Mouse (Mus musculus) embryonic facial prominence, embryonic 12.5 days (tissue): ENCODE measurements around the gene Ifrd2. TPM values are rescaled to one million over a fixed set of nuclear protein-coding genes. Genes with fewer than 3 reads are reported as not detected.
A peak's percentile ranks its signal among the peaks of the same experiment; 100 is the strongest.

Experiments
- ATAC-seq: fragments of 200-750 bp; cut with Nextera tagmentation; 2 replicates; pipeline ENCODE4 v1.8.0; 2017; ENCODE audit not compliant: insufficient number of reproducible peaks, insufficient read depth, low FRiP score, low TSS enrichment
- H3K27ac ChIP-seq: fragments of 300-500 bp; sonication (generic); 2 replicates; pipeline ENCODE4 v1.5.1; 2016; ENCODE audit warnings: mild to moderate bottlenecking
- H3K27me3 ChIP-seq: fragments of 300-500 bp; sonication (generic); 2 replicates; pipeline ENCODE4 v1.6.1; 2016; ENCODE audit warnings: mild to moderate bottlenecking, moderate library complexity
- H3K36me3 ChIP-seq: fragments of 300-500 bp; sonication (generic); 2 replicates; pipeline ENCODE4 v1.6.1; 2016; ENCODE audit warnings: mild to moderate bottlenecking
- H3K4me1 ChIP-seq: fragments of 300-500 bp; sonication (generic); 2 replicates; pipeline ENCODE4 v1.6.1; 2016
- H3K4me2 ChIP-seq: fragments of 300-500 bp; sonication (generic); replicated peaks from 2 replicates; pipeline ENCODE4 v1.6.1; 2016; ENCODE audit warnings: mild to moderate bottlenecking, moderate library complexity
- H3K4me3 ChIP-seq: fragments of 300-500 bp; sonication (generic); 2 replicates; pipeline ENCODE4 v1.5.1; 2016; ENCODE audit warnings: mild to moderate bottlenecking
- H3K9ac ChIP-seq: fragments of 300-500 bp; sonication (generic); 2 replicates; pipeline ENCODE4 v1.6.1; 2016; ENCODE audit warnings: mild to moderate bottlenecking, moderate library complexity
- H3K9me3 ChIP-seq: fragments of 300-500 bp; sonication (generic); 2 replicates; pipeline ENCODE4 v1.6.1; 2016; ENCODE audit warnings: mild to moderate bottlenecking, moderate library complexity
- WGBS: fragments of 180-500 bp; shearing (Covaris S2); methylation state at CpG from one replicate; pipeline ENCODE4 v1.1.7; 2016; 5-methylcytosine and 5-hydroxymethylcytosine counted together
- polyA plus RNA-seq: library from polyadenylated mRNA; unstranded; fragments of >200 nt; fragmentation: Nextera tagmentation; extraction: Ambion mirVana; gene quantifications from 2 replicates; pipeline ENCODE4 v1.2.1, GENCODE M21; 2016

Ifrd2 gene
- polyA plus RNA-seq, 1 experiment from 2014 or later = 36.9 TPM

- Histone ChIP-seq H3K4me2 (no peak overlapping the region), H3K27me3 (0 out of 2 replicates have a peak, but pooled peaks cover 3% of the 10 kb centered on the region), H3K4me1 (peaks cover 30% of the 10 kb centered on the region), H3K4me3 (no peak overlapping the region), H3K9ac (no peak overlapping the region), H3K27ac (no peak overlapping the region), H3K9me3 (no peaks in the 10 kb centered on the region), H3K36me3 (peaks cover 26% of the 10 kb centered on the region)
- WGBS = 93% methylated on average over 12 of the region's 12 CpGs
- no peak for ATAC-seq
Measured at GRCm38 (mm10) chr9:107544729-107545128, 42.7 kb upstream of the Ifrd2 start.

GRCm38 (mm10) chr9:107545199-107545598 is 42.2 kb upstream of the Ifrd2 start:
- H3K9ac ChIP-seq = no peak overlapping the region
- H3K9me3 ChIP-seq = no peaks in the 10 kb centered on the region
- H3K4me2 ChIP-seq = no peak overlapping the region
- H3K27ac ChIP-seq = no peak overlapping the region
- no peak for ATAC-seq
- 0 out of 2 replicates have a peak, but pooled peaks cover 6% of the 10 kb centered on the region for H3K27me3 ChIP-seq
- WGBS = 85% methylated on average over 10 of the region's 10 CpGs
- H3K36me3 ChIP-seq = peaks cover 21% of the 10 kb centered on the region
- H3K4me3 ChIP-seq = no peak overlapping the region
- H3K4me1 ChIP-seq = peaks cover 30% of the 10 kb centered on the region

- no peak overlapping the region for H3K9ac ChIP-seq
- ATAC-seq = no peak
- 12% methylated on average over 3 of the region's 3 CpGs for WGBS
- H3K4me3 ChIP-seq = no peak overlapping the region
- H3K9me3 ChIP-seq = no peaks in the 10 kb centered on the region
- H3K4me1 ChIP-seq = peaks cover 32% of the 10 kb centered on the region
- no peak overlapping the region for H3K4me2 ChIP-seq
- peaks cover 20% of the 10 kb centered on the region for H3K36me3 ChIP-seq
- H3K27me3 ChIP-seq = peaks cover 10% of the 10 kb centered on the region; the same call in 1 of the 2 replicates
- H3K27ac ChIP-seq = no peak overlapping the region
Measured at GRCm38 (mm10) chr9:107545602-107546001, 41.8 kb upstream of the Ifrd2 start.

GRCm38 (mm10) chr9:107547026-107547425 is 40.4 kb upstream of the Ifrd2 start, which contains the start of gene Zmynd10:
Zmynd10 (plus strand) TSS chr9:107547298.
- Histone ChIP-seq H3K4me1 (peaks cover 38% of the 10 kb centered on the region), H3K36me3 (peaks cover 20% of the 10 kb centered on the region), H3K27me3 (peaks cover 13% of the 10 kb centered on the region; the same call in 1 of the 2 replicates), H3K9me3 (no peaks in the 10 kb centered on the region), H3K9ac (0 out of 2 replicates have a peak within 1 kb of the TSS, but pooled peaks have one; percentile 5), H3K27ac (no peak within 1 kb of the TSS), H3K4me3 (0 out of 2 replicates have a peak within 1 kb of the TSS, but pooled peaks have one; percentile 12), H3K4me2 (peak within 1 kb of the TSS; percentile 41)
- WGBS = 4% methylated on average over 20 of the region's 20 CpGs
- ATAC-seq = peak; percentile 48; the same call in 1 of the 2 replicates

DNA sequence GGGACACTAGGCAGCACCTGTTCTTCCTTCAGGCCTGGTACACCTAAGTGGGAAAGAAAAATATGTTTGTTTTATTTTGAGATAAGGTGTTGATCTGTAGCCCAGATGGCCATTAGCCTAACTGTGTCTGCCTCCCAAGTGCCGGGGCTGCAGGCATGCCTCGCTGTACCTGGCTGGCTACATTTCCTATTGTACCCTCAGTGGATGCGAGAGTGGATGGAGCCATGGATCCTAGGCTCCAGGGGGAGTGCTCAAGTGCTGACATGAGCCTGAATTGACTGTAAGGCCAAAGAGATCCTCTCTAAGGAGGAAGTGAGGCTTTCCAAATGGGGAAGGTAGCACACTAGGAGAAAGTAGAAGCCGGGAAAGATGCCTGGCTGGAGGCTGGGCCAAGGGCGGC is 39.5 kb upstream of the Ifrd2 start:
- peaks cover 13% of the 10 kb centered on the region; the same call in 1 of the 2 replicates for H3K27me3 ChIP-seq
- no peak overlapping the region for H3K4me2 ChIP-seq
- no peak for ATAC-seq
- no peak overlapping the region for H3K9ac ChIP-seq
- H3K27ac ChIP-seq = no peak overlapping the region
- peaks cover 40% of the 10 kb centered on the region for H3K4me1 ChIP-seq
- no peaks in the 10 kb centered on the region for H3K9me3 ChIP-seq
- H3K36me3 ChIP-seq = peaks cover 20% of the 10 kb centered on the region
- H3K4me3 ChIP-seq = no peak overlapping the region
- WGBS = 76% methylated on average over 5 of the region's 5 CpGs

GRCm38 (mm10) chr9:107548820-107549219 is 38.6 kb upstream of the Ifrd2 start:
- Histone ChIP-seq H3K4me1 (peaks cover 46% of the 10 kb centered on the region), H3K36me3 (peaks cover 16% of the 10 kb centered on the region), H3K9ac (no peak overlapping the region), H3K4me3 (no peak overlapping the region), H3K4me2 (no peak overlapping the region), H3K27ac (no peak overlapping the region), H3K27me3 (peaks cover 13% of the 10 kb centered on the region; the same call in 1 of the 2 replicates), H3K9me3 (no peaks in the 10 kb centered on the region)
- ATAC-seq = no peak
- WGBS = 88% methylated on average over 10 of the region's 10 CpGs

GRCm38 (mm10) chr9:107549297-107550074 is 38.0 kb upstream of the Ifrd2 start:
- 82% methylated on average over 20 of the region's 20 CpGs for WGBS

GRCm38 (mm10) chr9:107550491-107551116 is 36.8 kb upstream of the Ifrd2 start:
- Histone ChIP-seq H3K27ac (no peak overlapping the region; the same call in 1 of the 2 replicates), H3K4me2 (peak overlapping the region; percentile 83), H3K4me1 (peaks cover 48% of the 10 kb centered on the region), H3K9me3 (no peaks in the 10 kb centered on the region), H3K27me3 (peaks cover 13% of the 10 kb centered on the region; the same call in 1 of the 2 replicates), H3K36me3 (no peaks in the 10 kb centered on the region), H3K4me3 (peak overlapping the region; percentile 49), H3K9ac (peak overlapping the region; percentile 70)
- ATAC-seq = no peak
- WGBS = 24% methylated on average over 23 of the region's 23 CpGs

More at GRCm38 (mm10) chr9:107549297-107550074, 38.0 kb upstream of the Ifrd2 start:
- ATAC-seq = no peak
- Histone ChIP-seq H3K9ac (no peak overlapping the region), H3K4me3 (no peak overlapping the region), H3K4me1 (peaks cover 46% of the 10 kb centered on the region), H3K27ac (no peak overlapping the region), H3K27me3 (peaks cover 13% of the 10 kb centered on the region; the same call in 1 of the 2 replicates), H3K4me2 (no peak overlapping the region), H3K36me3 (peaks cover 10% of the 10 kb centered on the region), H3K9me3 (no peaks in the 10 kb centered on the region)

- H3K27ac ChIP-seq = peak within 1 kb of the TSS; percentile 59
Measured at GRCm38 (mm10) chr9:107551117-107551889, 36.1 kb upstream of the Ifrd2 start, which contains the start of gene Rassf1. Rassf1 (plus strand) TSS chr9:107551555.

DNA sequence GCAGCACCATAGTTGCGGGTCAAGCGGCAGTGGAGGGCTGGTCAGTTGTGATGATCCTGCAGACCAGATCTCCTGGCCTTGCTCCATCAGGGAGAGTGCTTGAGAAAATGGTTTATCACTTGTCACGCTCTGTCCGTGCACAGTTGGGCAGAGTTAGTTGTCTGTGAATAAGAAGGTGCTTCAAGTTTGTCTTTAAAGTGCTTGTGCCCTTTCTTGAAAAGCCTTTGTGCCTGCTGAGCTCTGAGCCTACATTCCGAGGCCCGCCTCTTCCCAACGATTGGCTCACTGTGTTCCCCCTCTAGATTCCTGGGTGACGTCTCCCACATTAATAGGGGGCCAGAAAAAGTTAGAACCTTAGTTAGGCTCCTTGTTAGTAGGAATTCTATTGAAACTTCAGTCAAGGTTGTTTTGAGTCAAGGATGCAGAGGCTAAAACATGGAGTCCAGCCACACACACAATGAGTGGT is 35.5 kb upstream of the Ifrd2 start:
- Histone ChIP-seq H3K27me3 (peaks cover 13% of the 10 kb centered on the region; the same call in 1 of the 2 replicates), H3K4me1 (peaks cover 55% of the 10 kb centered on the region), H3K4me3 (peak overlapping the region; percentile 49), H3K27ac (peak overlapping the region; percentile 59), H3K9ac (peak overlapping the region; percentile 70), H3K36me3 (0 out of 2 replicates have a peak, but pooled peaks cover 7% of the 10 kb centered on the region), H3K9me3 (no peaks in the 10 kb centered on the region), H3K4me2 (peak overlapping the region; percentile 83)
- ATAC-seq = no peak
- WGBS = 7% methylated on average over 8 of the region's 8 CpGs

More at GRCm38 (mm10) chr9:107551117-107551889, 36.1 kb upstream of the Ifrd2 start, which contains the start of gene Rassf1:
- H3K4me3 ChIP-seq = peak within 1 kb of the TSS; percentile 49
- WGBS = under 1% methylated on average over 63 of the region's 63 CpGs
- H3K27me3 ChIP-seq = peaks cover 13% of the 10 kb centered on the region; the same call in 1 of the 2 replicates
- H3K9ac ChIP-seq = peak within 1 kb of the TSS; percentile 70
- H3K4me1 ChIP-seq = peaks cover 55% of the 10 kb centered on the region
- H3K36me3 ChIP-seq = 0 out of 2 replicates have a peak, but pooled peaks cover under 1% of the 10 kb centered on the region
- H3K4me2 ChIP-seq = peak within 1 kb of the TSS; percentile 83
- no peaks in the 10 kb centered on the region for H3K9me3 ChIP-seq
- ATAC-seq = peak; percentile 7; the same call in 1 of the 2 replicates
